Mouse (Mus musculus): Measurements from ENCODE around the gene Mrps23.

GRCm38 (mm10) chr11:88245581-88246170 lies 41.5 kb downstream of the Mrps23 start:
- TF ChIP-seq EP300 (IDR thresholded peaks at IDR 0.05; ENCODE audit: insufficient read depth, low read depth, low read length), result no peak
- no peak for TF ChIP-seq CTCF (IDR thresholded peaks at IDR 0.05; ENCODE audit: low read depth, low read length)

Measured in ES-Bruce4 (cell line).